Mouse (Mus musculus) lung, postnatal 0 days (tissue): ENCODE measurements around the gene Phactr1.

Experiments
- CTCF ChIP-seq: IDR thresholded peaks from 2 replicates; pipeline ENCODE4 v1.5.1; 2016; ENCODE audit warnings: antibody characterized with exemption, mild to moderate bottlenecking
- EP300 ChIP-seq: IDR thresholded peaks from 2 replicates; pipeline ENCODE4 v1.6.1; 2016; ENCODE audit warnings: antibody characterized with exemption, mild to moderate bottlenecking, control low read depth

DNA sequence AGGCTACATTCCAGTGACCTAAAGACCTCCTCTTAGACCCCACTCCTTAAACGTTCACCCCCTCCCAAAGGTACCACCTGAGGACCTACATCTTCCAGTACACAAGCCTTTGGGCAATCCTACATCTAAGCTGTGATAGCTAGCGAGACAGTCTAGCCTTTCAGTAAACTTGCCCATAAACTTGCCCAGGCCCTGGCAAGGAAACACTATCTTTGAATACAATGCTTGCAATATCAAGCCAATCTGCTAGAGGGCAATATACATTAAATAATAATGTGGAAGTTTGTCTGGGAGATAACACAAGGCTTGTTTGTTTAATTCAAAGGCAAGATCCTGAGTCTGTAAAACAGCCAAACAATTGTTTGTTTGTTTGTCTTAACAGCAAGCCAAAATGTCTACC is 155.0 kb downstream of the Phactr1 start:
- TF ChIP-seq CTCF (peak; percentile 71), EP300 (no peak)
